Mouse (Mus musculus): ENCODE measurements around the gene Wnt9a. TPM values are rescaled to one million over a fixed set of nuclear protein-coding genes. Genes with fewer than 3 reads are reported as not detected.

The Wnt9a gene
- polyA plus RNA-seq, 1 experiment from 2014 or later, result 0.20 TPM

GRCm38 (mm10) chr11:59337955-59338735 is 31.4 kb downstream of the Wnt9a start:
- Histone ChIP-seq H3K27ac (replicated peaks) (no peak overlapping the region), H3K4me2 (no peak overlapping the region), H3K36me3 (replicated peaks) (no peaks in the 10 kb centered on the region), H3K9ac (no peak overlapping the region), H3K27me3 (no peaks in the 10 kb centered on the region), H3K9me3 (replicated peaks) (no peaks in the 10 kb centered on the region), H3K4me3 (replicated peaks) (no peak overlapping the region), H3K4me1 (replicated peaks) (no peaks in the 10 kb centered on the region)
- WGBS (ENCODE audit: insufficient replicate concordance), result 62% methylated on average over 13 of the region's 13 CpGs
- ATAC-seq (ENCODE audit: insufficient read depth), result no peak

GRCm38 (mm10) chr11:59338736-59339120 is 32.0 kb downstream of the Wnt9a start:
- H3K4me2 ChIP-seq, result no peak overlapping the region
- no peak overlapping the region for H3K27ac ChIP-seq (replicated peaks)
- no peaks in the 10 kb centered on the region for H3K4me1 ChIP-seq (replicated peaks)
- 54% methylated on average over 2 of the region's 2 CpGs for WGBS (ENCODE audit: insufficient replicate concordance)
- H3K9ac ChIP-seq, result no peak overlapping the region
- H3K4me3 ChIP-seq (replicated peaks), result no peak overlapping the region
- ATAC-seq (ENCODE audit: insufficient read depth), result no peak
- H3K36me3 ChIP-seq (replicated peaks), result no peaks in the 10 kb centered on the region
- no peaks in the 10 kb centered on the region for H3K27me3 ChIP-seq
- no peaks in the 10 kb centered on the region for H3K9me3 ChIP-seq (replicated peaks)

GRCm38 (mm10) chr11:59342956-59343355 is 36.2 kb downstream of the Wnt9a start:
- H3K27ac ChIP-seq (replicated peaks), result no peak overlapping the region
- no peak overlapping the region for H3K9ac ChIP-seq
- H3K9me3 ChIP-seq (replicated peaks), result no peaks in the 10 kb centered on the region
- H3K4me3 ChIP-seq (replicated peaks), result no peak overlapping the region
- H3K36me3 ChIP-seq (replicated peaks), result no peaks in the 10 kb centered on the region
- no peaks in the 10 kb centered on the region for H3K4me1 ChIP-seq (replicated peaks)
- 20% methylated on average over 5 of the region's 5 CpGs for WGBS (ENCODE audit: insufficient replicate concordance)
- no peak overlapping the region for H3K4me2 ChIP-seq
- H3K27me3 ChIP-seq, result no peaks in the 10 kb centered on the region
- ATAC-seq (ENCODE audit: insufficient read depth), result no peak

- WGBS (ENCODE audit: insufficient replicate concordance), result 53% methylated on average over 11 of the region's 11 CpGs
- Histone ChIP-seq H3K4me3 (replicated peaks) (no peak overlapping the region), H3K36me3 (replicated peaks) (no peaks in the 10 kb centered on the region), H3K9ac (no peak overlapping the region), H3K4me2 (no peak overlapping the region), H3K9me3 (replicated peaks) (no peaks in the 10 kb centered on the region), H3K4me1 (replicated peaks) (no peaks in the 10 kb centered on the region), H3K27me3 (no peaks in the 10 kb centered on the region), H3K27ac (replicated peaks) (no peak overlapping the region)
- no peak for ATAC-seq (ENCODE audit: insufficient read depth)
These were observed 39.6 kb downstream of the Wnt9a start for GRCm38 (mm10) chr11:59346166-59346910.

- no peaks in the 10 kb centered on the region for H3K4me1 ChIP-seq (replicated peaks)
- ATAC-seq (ENCODE audit: insufficient read depth), result no peak
- no peak overlapping the region for H3K9ac ChIP-seq
- 52% methylated on average over 2 of the region's 2 CpGs for WGBS (ENCODE audit: insufficient replicate concordance)
- no peak overlapping the region for H3K4me3 ChIP-seq (replicated peaks)
- H3K27ac ChIP-seq (replicated peaks), result no peak overlapping the region
- no peak overlapping the region for H3K4me2 ChIP-seq
- no peaks in the 10 kb centered on the region for H3K27me3 ChIP-seq
- H3K36me3 ChIP-seq (replicated peaks), result no peaks in the 10 kb centered on the region
- H3K9me3 ChIP-seq (replicated peaks), result no peaks in the 10 kb centered on the region
These were observed 43.6 kb downstream of the Wnt9a start for GRCm38 (mm10) chr11:59350326-59350725.

GRCm38 (mm10) chr11:59354793-59355192 is 48.1 kb downstream of the Wnt9a start:
- no peak overlapping the region for H3K4me2 ChIP-seq
- H3K9ac ChIP-seq, result no peak overlapping the region
- no peaks in the 10 kb centered on the region for H3K27me3 ChIP-seq
- H3K4me1 ChIP-seq (replicated peaks), result no peaks in the 10 kb centered on the region
- H3K27ac ChIP-seq (replicated peaks), result no peak overlapping the region
- H3K36me3 ChIP-seq (replicated peaks), result no peaks in the 10 kb centered on the region
- no peaks in the 10 kb centered on the region for H3K9me3 ChIP-seq (replicated peaks)
- ATAC-seq (ENCODE audit: insufficient read depth), result no peak
- 56% methylated on average over 4 of the region's 4 CpGs for WGBS (ENCODE audit: insufficient replicate concordance)
- H3K4me3 ChIP-seq (replicated peaks), result no peak overlapping the region

GRCm38 (mm10) chr11:59356874-59357289 is 50.2 kb downstream of the Wnt9a start:
- Histone ChIP-seq H3K27ac (replicated peaks) (no peak overlapping the region), H3K9me3 (replicated peaks) (no peaks in the 10 kb centered on the region), H3K4me1 (replicated peaks) (no peaks in the 10 kb centered on the region), H3K36me3 (replicated peaks) (no peaks in the 10 kb centered on the region), H3K4me2 (no peak overlapping the region), H3K4me3 (replicated peaks) (no peak overlapping the region), H3K27me3 (no peaks in the 10 kb centered on the region), H3K9ac (no peak overlapping the region)
- no peak for ATAC-seq (ENCODE audit: insufficient read depth)
- WGBS (ENCODE audit: insufficient replicate concordance), result 67% methylated on average over 11 of the region's 11 CpGs

GRCm38 (mm10) chr11:59361291-59361690 is 54.6 kb downstream of the Wnt9a start:
- Histone ChIP-seq H3K27me3 (no peaks in the 10 kb centered on the region), H3K4me3 (replicated peaks) (no peak overlapping the region), H3K9ac (no peak overlapping the region), H3K4me1 (replicated peaks) (no peaks in the 10 kb centered on the region), H3K36me3 (replicated peaks) (no peaks in the 10 kb centered on the region), H3K9me3 (replicated peaks) (no peaks in the 10 kb centered on the region), H3K27ac (replicated peaks) (no peak overlapping the region), H3K4me2 (no peak overlapping the region)
- 53% methylated on average over 9 of the region's 9 CpGs for WGBS (ENCODE audit: insufficient replicate concordance)
- ATAC-seq (ENCODE audit: insufficient read depth), result no peak

GRCm38 (mm10) chr11:59364007-59364406 is 57.3 kb downstream of the Wnt9a start:
- no peaks in the 10 kb centered on the region for H3K4me1 ChIP-seq (replicated peaks)
- H3K9me3 ChIP-seq (replicated peaks), result no peaks in the 10 kb centered on the region
- no peaks in the 10 kb centered on the region for H3K27me3 ChIP-seq
- WGBS (ENCODE audit: insufficient replicate concordance), result 67% methylated on average over 9 of the region's 9 CpGs
- no peak overlapping the region for H3K4me2 ChIP-seq
- no peak overlapping the region for H3K27ac ChIP-seq (replicated peaks)
- ATAC-seq (ENCODE audit: insufficient read depth), result no peak
- H3K36me3 ChIP-seq (replicated peaks), result no peaks in the 10 kb centered on the region
- H3K4me3 ChIP-seq (replicated peaks), result no peak overlapping the region
- H3K9ac ChIP-seq, result no peak overlapping the region

- Histone ChIP-seq H3K4me2 (no peak overlapping the region), H3K9me3 (replicated peaks) (no peaks in the 10 kb centered on the region), H3K9ac (no peak overlapping the region), H3K36me3 (replicated peaks) (no peaks in the 10 kb centered on the region), H3K4me1 (replicated peaks) (no peaks in the 10 kb centered on the region), H3K4me3 (replicated peaks) (no peak overlapping the region), H3K27me3 (no peaks in the 10 kb centered on the region), H3K27ac (replicated peaks) (no peak overlapping the region)
- no peak for ATAC-seq (ENCODE audit: insufficient read depth)
- WGBS (ENCODE audit: insufficient replicate concordance), result 56% methylated on average over 3 of the region's 3 CpGs
These were observed 57.7 kb downstream of the Wnt9a start for GRCm38 (mm10) chr11:59364417-59364816.

GRCm38 (mm10) chr11:59366031-59366430 is 59.3 kb downstream of the Wnt9a start:
- Histone ChIP-seq H3K36me3 (replicated peaks) (no peaks in the 10 kb centered on the region), H3K4me3 (replicated peaks) (no peak overlapping the region), H3K9me3 (replicated peaks) (no peaks in the 10 kb centered on the region), H3K4me1 (replicated peaks) (no peaks in the 10 kb centered on the region), H3K27me3 (no peaks in the 10 kb centered on the region), H3K9ac (no peak overlapping the region), H3K4me2 (no peak overlapping the region), H3K27ac (replicated peaks) (no peak overlapping the region)
- ATAC-seq (ENCODE audit: insufficient read depth), result no peak
- 70% methylated on average over 3 of the region's 3 CpGs for WGBS (ENCODE audit: insufficient replicate concordance)

All from liver, embryonic 15.5 days (tissue).